Mouse (Mus musculus): Measurements from ENCODE around the gene Ube2v1. TPM values are rescaled to one million over a fixed set of nuclear protein-coding genes. Genes with fewer than 3 reads are reported as not detected.
"Not testable (repeated sequence)": the region's sequence is repeated elsewhere in the genome, so short reads cannot be mapped to it uniquely, and the experiment has no call there.

Ube2v1 gene
- polyA plus RNA-seq, 1 experiment from 2014 or later: 326 TPM

- H3K9me3 ChIP-seq: no peaks in the 10 kb centered on the region
- no peak for ATAC-seq (ENCODE audit: low FRiP score, low read depth)
- H3K27me3 ChIP-seq (replicated peaks): no peaks in the 10 kb centered on the region
- H3K4me1 ChIP-seq: no peaks in the 10 kb centered on the region
- no peak overlapping the region for H3K4me3 ChIP-seq
- H3K9ac ChIP-seq: no peak overlapping the region
- H3K27ac ChIP-seq: no peak overlapping the region
- H3K36me3 ChIP-seq: peaks cover 46% of the 10 kb centered on the region
- 92% methylated on average over 12 of the region's 12 CpGs for WGBS
- H3K4me2 ChIP-seq (replicated peaks): no peak overlapping the region
Measured at GRCm38 (mm10) chr2:167649290-167650032, 17.6 kb upstream of the Ube2v1 start.

DNA sequence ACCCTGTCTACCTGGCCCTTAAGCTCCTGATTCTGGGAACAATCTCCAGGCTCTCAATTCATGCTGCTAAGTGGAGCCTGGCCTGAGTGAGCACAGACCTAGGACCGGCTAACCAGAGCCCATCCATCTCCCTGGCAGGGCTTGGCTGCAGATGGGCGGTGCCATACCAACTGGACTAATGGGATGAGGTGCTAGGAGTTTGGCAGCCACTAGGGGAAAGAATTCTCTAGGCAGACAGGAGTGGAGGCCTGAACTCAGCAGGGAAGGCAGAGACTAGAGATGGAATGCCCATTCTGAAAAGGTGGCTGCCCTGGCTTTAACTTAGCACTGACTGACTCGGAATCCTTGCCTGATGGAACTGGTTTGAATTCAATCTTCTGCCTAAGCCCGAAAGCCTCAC, 14.5 kb upstream of the Ube2v1 start:
- no peaks in the 10 kb centered on the region for H3K4me1 ChIP-seq
- peaks cover 33% of the 10 kb centered on the region for H3K36me3 ChIP-seq
- H3K27me3 ChIP-seq (replicated peaks): no peaks in the 10 kb centered on the region
- H3K9me3 ChIP-seq: no peaks in the 10 kb centered on the region
- no peak overlapping the region for H3K9ac ChIP-seq
- ATAC-seq (ENCODE audit: low FRiP score, low read depth): no peak
- 77% methylated on average over 4 of the region's 4 CpGs for WGBS
- no peak overlapping the region for H3K27ac ChIP-seq
- H3K4me2 ChIP-seq (replicated peaks): no peak overlapping the region
- no peak overlapping the region for H3K4me3 ChIP-seq

DNA sequence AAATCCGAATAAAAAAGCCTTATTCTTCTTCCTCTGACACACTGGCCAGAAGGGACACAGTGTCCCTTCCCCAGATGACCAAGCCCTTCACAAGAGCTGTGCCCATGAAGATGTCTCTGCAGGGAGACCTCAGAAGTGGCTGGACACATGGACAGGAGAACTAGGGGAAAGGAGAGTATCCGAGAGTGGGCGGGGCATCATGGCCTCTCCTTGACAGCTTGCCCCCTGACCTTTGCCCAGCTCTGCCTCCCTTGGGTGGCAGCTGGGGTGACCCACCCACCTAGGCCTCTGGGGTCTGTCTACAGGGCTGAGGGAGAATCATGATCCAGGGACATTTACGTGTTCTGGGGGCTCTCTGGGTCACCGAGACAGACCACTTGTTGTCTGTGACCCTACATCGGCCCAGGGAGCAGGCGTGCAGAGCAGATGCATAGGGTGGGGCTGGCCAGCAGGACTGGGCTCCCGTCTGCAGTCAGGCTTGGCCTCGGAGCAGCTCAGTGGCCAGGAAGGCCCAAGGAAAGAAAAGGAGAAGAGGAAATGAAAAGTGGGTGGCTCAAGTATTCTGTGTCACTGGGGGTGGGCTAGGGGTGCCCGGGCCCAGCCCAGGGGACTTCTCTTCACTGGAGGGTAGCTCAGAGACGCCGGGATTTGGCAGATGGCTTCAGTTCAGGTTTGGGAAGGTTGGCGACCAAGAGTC, 11.6 kb upstream of the Ube2v1 start:
- 88% methylated on average over 13 of the region's 13 CpGs for WGBS

DNA sequence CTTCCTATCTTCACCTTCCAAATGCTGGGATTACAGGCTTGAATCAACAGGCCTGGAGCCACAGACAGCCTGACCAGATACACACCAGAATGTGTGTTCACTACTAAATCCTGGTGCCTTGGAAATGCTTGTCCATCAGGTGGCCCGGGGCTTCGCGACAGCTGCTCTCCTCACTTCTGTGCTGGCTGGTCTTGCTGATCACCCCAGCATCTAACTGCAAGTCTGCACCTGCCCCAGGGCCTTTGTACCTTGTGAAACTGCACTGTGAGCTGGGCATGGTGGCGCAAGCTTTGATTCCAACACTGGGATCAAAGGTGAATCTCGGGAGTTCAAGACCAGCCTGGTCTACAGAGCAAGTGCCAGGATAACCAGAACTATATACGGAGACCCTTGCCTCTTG, 10.3 kb upstream of the Ube2v1 start:
- 93% methylated on average over 6 of the region's 6 CpGs for WGBS
- Histone ChIP-seq H3K27me3 (replicated peaks) (no peaks in the 10 kb centered on the region), H3K4me3 (no peak overlapping the region)

More for the DNA sequence above, 11.6 kb upstream of the Ube2v1 start:
- not testable (repeated sequence) for H3K4me2 ChIP-seq (replicated peaks); H3K27me3 ChIP-seq (replicated peaks); H3K4me1 ChIP-seq; ATAC-seq (ENCODE audit: low FRiP score, low read depth); H3K9me3 ChIP-seq; H3K27ac ChIP-seq; H3K4me3 ChIP-seq; H3K9ac ChIP-seq
- peaks cover 27% of the 10 kb centered on the region for H3K36me3 ChIP-seq

GRCm38 (mm10) chr2:167641337-167641736, 9.4 kb upstream of the Ube2v1 start:
- 62% methylated on average over 8 of the region's 8 CpGs for WGBS
- Histone ChIP-seq H3K9me3 (no peaks in the 10 kb centered on the region), H3K4me1 (no peaks in the 10 kb centered on the region), H3K27me3 (replicated peaks) (no peaks in the 10 kb centered on the region), H3K36me3 (peaks cover 27% of the 10 kb centered on the region), H3K4me2 (replicated peaks) (no peak overlapping the region), H3K27ac (no peak overlapping the region), H3K9ac (no peak overlapping the region), H3K4me3 (no peak overlapping the region)
- no peak for ATAC-seq (ENCODE audit: low FRiP score, low read depth)

More for the DNA sequence above, 10.3 kb upstream of the Ube2v1 start:
- no peak for ATAC-seq (ENCODE audit: low FRiP score, low read depth)
- Histone ChIP-seq H3K27ac (no peak overlapping the region), H3K9me3 (no peaks in the 10 kb centered on the region), H3K4me1 (no peaks in the 10 kb centered on the region), H3K4me2 (replicated peaks) (no peak overlapping the region), H3K9ac (no peak overlapping the region), H3K36me3 (peaks cover 27% of the 10 kb centered on the region)

GRCm38 (mm10) chr2:167640279-167640678, 8.4 kb upstream of the Ube2v1 start:
- no peak overlapping the region for H3K4me2 ChIP-seq (replicated peaks)
- ATAC-seq (ENCODE audit: low FRiP score, low read depth): no peak
- no peak overlapping the region for H3K27ac ChIP-seq
- no peaks in the 10 kb centered on the region for H3K4me1 ChIP-seq
- H3K9me3 ChIP-seq: no peaks in the 10 kb centered on the region
- peaks cover 19% of the 10 kb centered on the region for H3K36me3 ChIP-seq
- H3K27me3 ChIP-seq (replicated peaks): no peaks in the 10 kb centered on the region
- WGBS: 79% methylated on average over 3 of the region's 3 CpGs
- no peak overlapping the region for H3K9ac ChIP-seq
- no peak overlapping the region for H3K4me3 ChIP-seq

GRCm38 (mm10) chr2:167634865-167635512, 3.1 kb upstream of the Ube2v1 start:
- no peaks in the 10 kb centered on the region for H3K27me3 ChIP-seq (replicated peaks)
- no peaks in the 10 kb centered on the region for H3K36me3 ChIP-seq
- H3K4me3 ChIP-seq: no peak overlapping the region
- no peak for ATAC-seq (ENCODE audit: low FRiP score, low read depth)
- no peak overlapping the region for H3K27ac ChIP-seq
- no peak overlapping the region for H3K9ac ChIP-seq
- no peaks in the 10 kb centered on the region for H3K9me3 ChIP-seq
- WGBS: 84% methylated on average over 7 of the region's 7 CpGs
- peaks cover 27% of the 10 kb centered on the region for H3K4me1 ChIP-seq
- peak overlapping the region; percentile 45 for H3K4me2 ChIP-seq (replicated peaks)

GRCm38 (mm10) chr2:167634338-167634770, 2.5 kb upstream of the Ube2v1 start:
- no peak overlapping the region for H3K27ac ChIP-seq
- ATAC-seq (ENCODE audit: low FRiP score, low read depth): peak; percentile 72

GRCm38 (mm10) chr2:167633537-167633872, 1.6 kb upstream of the Ube2v1 start:
- no peaks in the 10 kb centered on the region for H3K27me3 ChIP-seq (replicated peaks)
- H3K4me1 ChIP-seq: peaks cover 41% of the 10 kb centered on the region
- WGBS: 90% methylated on average over 6 of the region's 6 CpGs
- H3K4me2 ChIP-seq (replicated peaks): no peak overlapping the region
- H3K9ac ChIP-seq: no peak overlapping the region
- no peaks in the 10 kb centered on the region for H3K9me3 ChIP-seq
- no peaks in the 10 kb centered on the region for H3K36me3 ChIP-seq
- H3K4me3 ChIP-seq: no peak overlapping the region
- no peak for ATAC-seq (ENCODE audit: low FRiP score, low read depth)
- H3K27ac ChIP-seq: no peak overlapping the region

More at GRCm38 (mm10) chr2:167634338-167634770, 2.5 kb upstream of the Ube2v1 start:
- Histone ChIP-seq H3K9ac (no peak overlapping the region), H3K4me1 (peaks cover 33% of the 10 kb centered on the region), H3K27me3 (replicated peaks) (no peaks in the 10 kb centered on the region), H3K36me3 (no peaks in the 10 kb centered on the region), H3K4me3 (no peak overlapping the region), H3K9me3 (no peaks in the 10 kb centered on the region), H3K4me2 (replicated peaks) (peak overlapping the region; percentile 45)
- WGBS: 0% methylated on average over 15 of the region's 15 CpGs

- H3K9ac ChIP-seq: peak overlapping the region; percentile 90; the same call in 1 of the 2 replicates
- H3K4me2 ChIP-seq (replicated peaks): peak overlapping the region; percentile 93
- H3K27ac ChIP-seq: 0 out of 2 replicates have a peak overlapping the region, but pooled peaks have one; percentile 26
- no peak overlapping the region for H3K4me3 ChIP-seq
- H3K36me3 ChIP-seq: no peaks in the 10 kb centered on the region
- no peaks in the 10 kb centered on the region for H3K9me3 ChIP-seq
- H3K4me1 ChIP-seq: peaks cover 46% of the 10 kb centered on the region
- 85% methylated on average over 12 of the region's 12 CpGs for WGBS
- no peaks in the 10 kb centered on the region for H3K27me3 ChIP-seq (replicated peaks)
- ATAC-seq (ENCODE audit: low FRiP score, low read depth): no peak
Measured at GRCm38 (mm10) chr2:167632731-167633536, 1.0 kb upstream of the Ube2v1 start.

GRCm38 (mm10) chr2:167631181-167631590, 709 bp downstream of the Ube2v1 start:
- ATAC-seq (ENCODE audit: low FRiP score, low read depth): peak; percentile 29
- H3K4me2 ChIP-seq (replicated peaks): peak overlapping the region; percentile 93
- no peaks in the 10 kb centered on the region for H3K27me3 ChIP-seq (replicated peaks)
- peak overlapping the region; percentile 75 for H3K27ac ChIP-seq
- H3K4me1 ChIP-seq: peaks cover 56% of the 10 kb centered on the region
- no peaks in the 10 kb centered on the region for H3K9me3 ChIP-seq
- peak overlapping the region; percentile 90 for H3K9ac ChIP-seq
- peak overlapping the region; percentile 95 for H3K4me3 ChIP-seq
- WGBS: under 1% methylated on average over 31 of the region's 31 CpGs
- peaks cover 11% of the 10 kb centered on the region; the same call in 1 of the 2 replicates for H3K36me3 ChIP-seq

All from neural tube, embryonic 12.5 days (tissue).